Mouse (Mus musculus): Measurements from ENCODE around the gene Tmem163.

DNA sequence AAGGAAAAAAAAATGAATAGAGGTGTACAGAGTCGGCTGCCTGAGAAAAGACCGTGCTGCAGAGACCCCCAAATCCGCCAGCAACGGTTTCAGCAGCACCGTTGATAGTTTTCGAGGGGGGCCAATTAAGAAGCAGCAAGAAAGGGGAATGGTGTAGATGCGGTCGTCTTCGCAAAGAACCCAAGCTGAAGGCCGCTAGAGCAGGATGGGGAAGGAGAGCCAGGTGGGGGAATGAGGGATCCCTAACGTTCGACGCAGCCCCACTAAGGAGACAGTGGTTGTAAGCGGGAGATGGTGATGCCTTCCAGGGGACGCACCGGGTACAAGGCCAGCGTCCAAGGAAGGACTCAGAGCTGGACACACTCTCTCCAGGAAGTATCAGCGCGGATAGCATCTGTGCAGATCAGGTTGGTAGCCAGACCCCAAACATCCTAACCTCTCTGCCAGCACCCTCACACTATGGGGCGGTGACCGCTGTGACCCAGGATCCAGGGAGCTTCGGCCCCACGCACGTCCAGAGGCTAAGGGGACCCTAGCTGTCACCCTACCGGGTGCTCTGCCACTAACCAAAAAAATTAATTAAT lies 2.7 kb downstream of the Tmem163 start:
- TF ChIP-seq CTCF (conservative IDR thresholded peaks at IDR 0.05; ENCODE audit: low read length), result no peak
- no peak for TF ChIP-seq POU5F1 (IDR thresholded peaks at IDR 0.05; ENCODE audit: borderline replicate concordance, low read length)
- TF ChIP-seq NANOG (IDR thresholded peaks at IDR 0.05; ENCODE audit: borderline replicate concordance, low read length), result no peak
